Mouse (Mus musculus) hindbrain, postnatal 0 days (tissue): ENCODE measurements around the gene Nop58. TPM values are rescaled to one million over a fixed set of nuclear protein-coding genes. Genes with fewer than 3 reads are reported as not detected.

Source experiments
- ATAC-seq: fragments of 200-750 bp; cut with Nextera tagmentation; 2 replicates; pipeline ENCODE4 v1.8.0; 2017; ENCODE audit warnings: mild to moderate bottlenecking, moderate TSS enrichment, moderate library complexity
- DNase-seq: peaks from one replicate; pipeline ENCODE4 v3.0.0-alpha.2; 2015; ENCODE audit warnings: low spot score
- H3K27ac ChIP-seq: fragments of 300-500 bp; sonication (generic); 2 replicates; pipeline ENCODE4 v1.5.1; 2014; ENCODE audit warnings: mild to moderate bottlenecking
- H3K27me3 ChIP-seq: fragments of 300-500 bp; sonication (generic); 2 replicates; pipeline ENCODE4 v1.6.1; 2014; ENCODE audit warnings: low read length, mixed read lengths; ENCODE audit not compliant: insufficient read depth
- H3K36me3 ChIP-seq: fragments of 300-500 bp; sonication (generic); 2 replicates; pipeline ENCODE4 v1.6.1; 2014; ENCODE audit warnings: low read length, mixed read lengths; ENCODE audit not compliant: insufficient read depth
- H3K4me1 ChIP-seq: fragments of 300-500 bp; sonication (generic); 2 replicates; pipeline ENCODE4 v1.6.1; 2014; ENCODE audit warnings: antibody characterized with exemption, low read length, mixed read lengths; ENCODE audit not compliant: insufficient read depth
- H3K4me2 ChIP-seq: fragments of 300-500 bp; sonication (generic); 2 replicates; pipeline ENCODE4 v1.6.1; 2014; ENCODE audit warnings: low read depth, mild to moderate bottlenecking, low read length, moderate library complexity, mixed read lengths
- H3K4me3 ChIP-seq: fragments of 300-500 bp; sonication (generic); 2 replicates; pipeline ENCODE4 v1.5.1; 2014; ENCODE audit warnings: low read length
- H3K9ac ChIP-seq: fragments of 300-500 bp; sonication (generic); replicated peaks from 2 replicates; pipeline ENCODE4 v1.6.1; 2014; ENCODE audit warnings: mild to moderate bottlenecking, low read length, moderate library complexity, mixed read lengths
- H3K9me3 ChIP-seq: fragments of 300-500 bp; sonication (generic); 2 replicates; pipeline ENCODE4 v1.6.1; 2016; ENCODE audit warnings: low read length, mixed read lengths
- CTCF ChIP-seq: IDR thresholded peaks from 2 replicates; pipeline ENCODE4 v1.5.1; 2016; ENCODE audit warnings: antibody characterized with exemption, control low read depth, low read depth
- WGBS: fragments of 180-500 bp; shearing (Covaris S2); extraction: QIAGEN DNeasy Blood & Tissue Kit; methylation state at CpG from one replicate; pipeline ENCODE4 v1.1.7; 2014; 5-methylcytosine and 5-hydroxymethylcytosine counted together
- polyA plus RNA-seq: library from polyadenylated mRNA; unstranded; fragments of >200 nt; fragmentation: Nextera tagmentation; extraction: Ambion mirVana; gene quantifications from 2 replicates; pipeline ENCODE4 v1.2.1, GENCODE M21; 2015
- total RNA-seq: library from RNA; depleted of rRNA; stranded (reverse); fragments of >200 nt; gene quantifications from 2 replicates; pipeline ENCODE4 v1.2.3, GENCODE M21; 2014

Gene Nop58
- total and polyA plus RNA-seq, 2 experiments from 2014 or later, result 41.6 to 136 TPM

- ATAC-seq, result no peak
- 97% methylated on average over 3 of the region's 3 CpGs for WGBS
- TF ChIP-seq CTCF, result no peak
These were observed 31.4 kb upstream of the Nop58 start for GRCm38 (mm10) chr1:59653243-59653911.

GRCm38 (mm10) chr1:59656244-59657171 lies 28.3 kb upstream of the Nop58 start:
- H3K36me3 ChIP-seq, result peaks cover 3% of the 10 kb centered on the region; the same call in 1 of the 2 replicates
- peak; percentile 35 for TF ChIP-seq CTCF
- no peak overlapping the region for H3K4me3 ChIP-seq
- H3K4me1 ChIP-seq, result no peaks in the 10 kb centered on the region
- H3K9ac ChIP-seq, result no peak overlapping the region
- no peak overlapping the region for H3K27ac ChIP-seq
- DNase-seq (peak; percentile 23), ATAC-seq (no peak)
- WGBS, result 88% methylated on average over 7 of the region's 7 CpGs
- no peak overlapping the region for H3K4me2 ChIP-seq
- H3K9me3 ChIP-seq, result no peaks in the 10 kb centered on the region
- no peaks in the 10 kb centered on the region for H3K27me3 ChIP-seq

More at GRCm38 (mm10) chr1:59653243-59653911, 31.4 kb upstream of the Nop58 start:
- H3K36me3 ChIP-seq, result peaks cover 7% of the 10 kb centered on the region; the same call in 1 of the 2 replicates
- no peaks in the 10 kb centered on the region for H3K9me3 ChIP-seq
- H3K4me1 ChIP-seq, result no peaks in the 10 kb centered on the region
- no peak overlapping the region for H3K27ac ChIP-seq
- no peaks in the 10 kb centered on the region for H3K27me3 ChIP-seq
- H3K4me2 ChIP-seq, result no peak overlapping the region
- no peak overlapping the region for H3K4me3 ChIP-seq
- DNase-seq, result no peak
- H3K9ac ChIP-seq, result no peak overlapping the region

- WGBS, result 93% methylated on average over 3 of the region's 3 CpGs
- Histone ChIP-seq H3K4me2 (no peak overlapping the region), H3K4me3 (no peak overlapping the region), H3K9me3 (no peaks in the 10 kb centered on the region), H3K36me3 (no peaks in the 10 kb centered on the region), H3K4me1 (no peaks in the 10 kb centered on the region), H3K27me3 (no peaks in the 10 kb centered on the region), H3K9ac (no peak overlapping the region), H3K27ac (no peak overlapping the region)
- ATAC-seq (no peak), DNase-seq (no peak)
- no peak for TF ChIP-seq CTCF
These were observed 21.2 kb upstream of the Nop58 start for GRCm38 (mm10) chr1:59663456-59664135.

GRCm38 (mm10) chr1:59668871-59669270 lies 15.9 kb upstream of the Nop58 start:
- Histone ChIP-seq H3K9me3 (no peaks in the 10 kb centered on the region), H3K4me2 (peak overlapping the region; percentile 85; the same call in 1 of the 2 replicates), H3K9ac (no peak overlapping the region), H3K4me1 (peaks cover 5% of the 10 kb centered on the region; the same call in 1 of the 2 replicates), H3K36me3 (no peaks in the 10 kb centered on the region), H3K4me3 (no peak overlapping the region), H3K27ac (no peak overlapping the region), H3K27me3 (no peaks in the 10 kb centered on the region)
- ATAC-seq, result no peak
- WGBS, result 82% methylated on average over 2 of the region's 2 CpGs
- TF ChIP-seq CTCF, result no peak
- no peak for DNase-seq

GRCm38 (mm10) chr1:59669962-59670630 lies 14.7 kb upstream of the Nop58 start:
- ATAC-seq, result peak; percentile 27
- peak overlapping the region; percentile 95 for H3K9ac ChIP-seq
- H3K9me3 ChIP-seq, result no peaks in the 10 kb centered on the region
- no peak for TF ChIP-seq CTCF
- H3K27ac ChIP-seq, result peak overlapping the region; percentile 96
- peaks cover 5% of the 10 kb centered on the region; the same call in 1 of the 2 replicates for H3K4me1 ChIP-seq
- H3K4me3 ChIP-seq, result peak overlapping the region; percentile 94
- H3K36me3 ChIP-seq, result no peaks in the 10 kb centered on the region
- no peaks in the 10 kb centered on the region for H3K27me3 ChIP-seq
- under 1% methylated on average over 50 of the region's 54 CpGs for WGBS
- H3K4me2 ChIP-seq, result peak overlapping the region; percentile 85
- peak; percentile 23 for DNase-seq

- TF ChIP-seq CTCF, result no peak
- H3K4me3 ChIP-seq, result peak within 1 kb of the TSS; percentile 94
- H3K27me3 ChIP-seq, result no peaks in the 10 kb centered on the region
- peak within 1 kb of the TSS; percentile 95 for H3K9ac ChIP-seq
- WGBS, result 1% methylated on average over 36 of the region's 36 CpGs
- H3K27ac ChIP-seq, result peak within 1 kb of the TSS; percentile 96
- peaks cover 5% of the 10 kb centered on the region; the same call in 1 of the 2 replicates for H3K4me1 ChIP-seq
- DNase-seq, result peak; percentile 96
- H3K4me2 ChIP-seq, result peak within 1 kb of the TSS; percentile 85
- peak; percentile 97 for ATAC-seq
- H3K36me3 ChIP-seq, result no peaks in the 10 kb centered on the region
- H3K9me3 ChIP-seq, result no peaks in the 10 kb centered on the region
These were observed 14.1 kb upstream of the Nop58 start, which contains the start of gene Sumo1 for GRCm38 (mm10) chr1:59670641-59671168. Sumo1 (minus strand) TSS chr1:59670834.
